Mouse (Mus musculus) NIH3T3 (cell line): ENCODE data around the gene Zbbx.

Source experiments
- DNase-seq: peaks from one replicate; pipeline ENCODE4 v3.0.0-alpha.2; 2012; ENCODE audit warnings: low read depth

Gene Zbbx

DNA sequence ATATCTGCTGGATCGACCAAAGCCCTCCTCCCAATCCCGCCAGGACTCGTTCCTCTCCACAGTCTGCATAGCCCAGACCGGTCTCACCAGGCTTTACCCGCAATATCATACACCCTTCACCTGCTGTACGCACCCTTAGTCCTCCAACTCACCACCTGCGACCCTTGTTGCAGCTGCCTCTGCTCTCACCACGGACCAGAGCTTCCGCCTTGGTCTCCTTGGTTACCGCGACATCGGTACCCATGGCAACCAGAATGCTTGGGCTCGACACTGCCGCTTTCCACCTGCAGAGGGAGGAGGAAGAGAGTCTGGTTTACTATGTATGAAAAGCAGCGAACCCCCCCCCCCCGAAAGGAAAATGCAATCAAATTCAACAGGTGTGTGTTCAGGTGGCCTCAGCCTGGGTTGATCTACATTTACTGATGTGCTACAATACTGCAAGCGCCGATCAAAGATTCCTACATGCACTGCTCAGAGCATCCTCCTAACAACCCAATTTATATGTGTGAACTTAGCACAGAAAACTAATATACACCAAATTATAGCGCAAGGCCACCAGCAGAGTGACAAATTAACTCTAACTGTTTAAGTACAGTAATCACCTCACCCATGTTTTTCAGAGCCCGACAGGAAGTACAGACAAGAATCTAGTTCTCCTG, at the start of gene Zbbx:
Gene Zbbx (minus strand): TSS at position 197 of the 659 bp plus-strand sequence.
- no peak for DNase-seq

- peak; percentile 65 for DNase-seq
Measured at GRCm38 (mm10) chr3:75202808-75203503, 38.1 kb upstream of the Zbbx start.

GRCm38 (mm10) chr3:75182606-75183005, 17.8 kb upstream of the Zbbx start:
- DNase-seq: peak; percentile 4

DNA sequence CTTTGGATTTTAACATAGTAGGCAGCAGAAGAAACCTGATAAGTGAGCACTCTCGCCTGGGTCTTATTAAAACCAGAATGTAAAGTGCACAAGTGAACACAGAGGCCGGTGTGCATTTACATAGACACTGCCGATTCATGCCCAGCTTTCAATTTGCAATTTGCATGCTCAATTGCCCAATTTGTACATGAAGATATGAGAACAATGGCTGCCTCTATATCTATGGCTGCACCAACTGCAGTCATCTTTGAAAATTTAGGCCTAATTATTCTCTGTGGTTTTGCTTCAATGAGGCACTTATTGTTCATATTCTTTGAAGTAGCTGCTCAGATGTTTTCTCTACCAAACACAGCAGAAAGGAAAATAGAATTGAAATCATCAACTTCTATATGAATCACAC, 23.0 kb downstream of the Zbbx start:
- DNase-seq: no peak

DNA sequence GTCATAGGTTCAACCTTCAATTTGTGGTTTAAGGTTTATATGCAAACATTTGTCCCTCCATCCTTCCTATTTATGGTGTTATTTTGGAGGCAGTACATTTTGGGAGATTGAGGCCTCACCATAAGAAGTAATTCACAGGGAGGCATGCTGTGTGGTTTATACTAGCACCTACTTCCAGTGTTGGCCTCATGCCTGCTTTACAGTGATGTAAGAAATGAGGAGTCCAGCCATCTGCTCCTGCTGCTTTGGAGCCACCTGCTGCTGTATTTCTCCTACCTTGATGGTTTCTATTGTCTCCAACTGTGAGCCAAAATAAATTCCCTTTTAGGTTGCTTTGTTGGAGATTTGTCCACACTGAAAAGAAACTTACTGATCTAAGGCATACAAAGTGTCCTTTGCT, 60.0 kb downstream of the Zbbx start:
- no peak for DNase-seq

DNA sequence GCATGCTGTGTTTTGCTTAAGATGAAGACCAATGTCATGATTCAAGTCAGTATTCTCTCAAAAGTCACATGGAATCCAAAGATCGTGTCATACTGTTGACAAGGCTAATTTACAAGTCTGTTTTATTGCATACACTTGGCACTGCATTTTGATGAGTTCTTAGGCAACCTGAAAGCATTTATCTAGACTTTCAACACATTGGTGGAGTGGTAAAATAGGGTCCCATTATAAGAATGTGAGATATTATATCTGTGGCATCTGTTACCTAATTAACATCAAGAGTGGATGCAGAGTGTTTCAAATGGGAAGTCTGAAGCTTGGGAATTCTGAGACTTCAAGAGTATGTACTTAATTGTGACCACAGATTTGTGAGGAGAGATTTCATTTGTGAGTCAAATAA, 79.1 kb downstream of the Zbbx start:
- no peak for DNase-seq

DNA sequence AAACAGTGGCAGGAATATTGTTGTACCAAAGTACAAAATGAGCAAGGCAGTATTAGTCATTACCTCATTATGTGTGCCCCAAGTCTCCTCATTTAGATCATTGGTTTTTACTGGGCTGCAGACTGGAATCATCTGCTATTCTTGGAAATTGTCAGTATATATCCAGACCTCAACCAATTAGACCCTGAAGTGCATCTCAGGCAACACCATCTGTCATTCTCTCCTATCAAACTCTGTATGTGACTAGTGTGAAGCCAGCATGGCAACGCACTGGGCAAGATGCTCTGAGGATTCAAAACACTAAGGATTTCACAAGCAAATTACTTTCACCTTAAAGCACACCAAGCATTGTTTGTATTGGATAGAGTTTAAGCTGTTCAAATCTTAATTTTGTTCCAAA, 85.9 kb downstream of the Zbbx start:
- DNase-seq: no peak

- DNase-seq: peak; percentile 2
Measured at GRCm38 (mm10) chr3:75009701-75010100, 155.1 kb downstream of the Zbbx start.
